Mouse (Mus musculus) activated CD4-positive, CD25-positive, alpha-beta regulatory T cell, adult 4 months (primary cell): ENCODE data around the gene Tmed1. TPM values are rescaled to one million over a fixed set of nuclear protein-coding genes. Genes with fewer than 3 reads are reported as not detected.
"Not testable (repeated sequence)": the region's sequence is repeated elsewhere in the genome, so short reads cannot be mapped to it uniquely, and the experiment has no call there.

Source experiments
- ATAC-seq: one replicate; pipeline ENCODE4 v1.8.0; 2017
- polyA plus RNA-seq, 2 experiments: library from polyadenylated mRNA; unstranded; fragments of 100-300 nt; shearing (Covaris generic); gene quantifications; one replicate each; pipeline ENCODE4 v1.2.1; 2017

Gene Tmed1
- polyA plus RNA-seq, 2 experiments from 2014 or later = 2.7 to 3.1 TPM

- no peak for ATAC-seq
Observed at GRCm38 (mm10) chr9:21469032-21470024, 40.7 kb downstream of the Tmed1 start.

- not testable (repeated sequence) for ATAC-seq
Observed at GRCm38 (mm10) chr9:21464565-21464928, 45.5 kb downstream of the Tmed1 start.

GRCm38 (mm10) chr9:21463766-21464564, 46.1 kb downstream of the Tmed1 start:
- ATAC-seq = no peak

GRCm38 (mm10) chr9:21463138-21463590, 46.9 kb downstream of the Tmed1 start:
- ATAC-seq = no peak

GRCm38 (mm10) chr9:21460400-21460940, 49.6 kb downstream of the Tmed1 start:
- ATAC-seq = no peak

- no peak for ATAC-seq
Observed at GRCm38 (mm10) chr9:21458821-21459220, 51.2 kb downstream of the Tmed1 start.

Other genes starting within 250 kb of the Tmed1 start
- 10 to 100 TPM; 24.3 to 26.8 TPM for gene Atg4d, start 245.0 kb downstream of the Tmed1 start, polyA plus RNA-seq
- gene Kri1, start 222.3 kb downstream of the Tmed1 start, polyA plus RNA-seq = 10 to 100 TPM; 20.8 to 26.1 TPM
- 100 to 1,000 TPM; 142 to 158 TPM for gene Cdkn2d, start 218.8 kb downstream of the Tmed1 start, polyA plus RNA-seq
- 1 to 10 TPM in 1 of 2 experiments, under 1 TPM in 1; 0.84 to 1.5 TPM for gene Ap1m2, start 197.9 kb downstream of the Tmed1 start, polyA plus RNA-seq
- gene Slc44a2, start 189.6 kb downstream of the Tmed1 start, polyA plus RNA-seq = 100 to 1,000 TPM; 181 to 194 TPM
- gene Ilf3, start 142.4 kb downstream of the Tmed1 start, polyA plus RNA-seq = 100 to 1,000 TPM in 1 of 2 experiments, 10 to 100 TPM in 1; 96.0 to 122 TPM
- gene Qtrt1, start 98.4 kb downstream of the Tmed1 start, polyA plus RNA-seq = 10 to 100 TPM; 34.0 to 38.8 TPM
- gene Dnm2, start 85.3 kb downstream of the Tmed1 start, polyA plus RNA-seq = 100 to 1,000 TPM; 100 to 114 TPM
- 10 to 100 TPM; 56.9 to 62.4 TPM for gene AB124611, start 15.9 kb upstream of the Tmed1 start, polyA plus RNA-seq
- gene Carm1, start 36.6 kb upstream of the Tmed1 start, polyA plus RNA-seq = 1 to 10 TPM; 4.7 to 5.9 TPM
- gene Timm29, start 82.5 kb upstream of the Tmed1 start, polyA plus RNA-seq = 1 to 10 TPM; 2.8 to 3.5 TPM
- 10 to 100 TPM; 16.7 to 18.3 TPM for gene Yipf2, start 82.6 kb upstream of the Tmed1 start, polyA plus RNA-seq
- gene Smarca4, start 105.9 kb upstream of the Tmed1 start, polyA plus RNA-seq = 10 to 100 TPM; 26.2 to 34.6 TPM
- gene Ldlr, start 213.2 kb upstream of the Tmed1 start, polyA plus RNA-seq = 10 to 100 TPM; 12.6 to 20.6 TPM